Mouse (Mus musculus) midbrain, embryonic 16.5 days (tissue): Measurements from ENCODE around the gene Sh2b1. TPM values are rescaled to one million over a fixed set of nuclear protein-coding genes. Genes with fewer than 3 reads are reported as not detected.

Experiments used
- ATAC-seq: fragments of 200-750 bp; cut with Nextera tagmentation; 2 replicates; pipeline ENCODE4 v1.8.0; 2017; ENCODE audit warnings: moderate TSS enrichment
- H3K27ac ChIP-seq: fragments of 300-500 bp; sonication (generic); 2 replicates; pipeline ENCODE4 v1.5.1; 2014; ENCODE audit warnings: mild to moderate bottlenecking, low read length, mixed read lengths
- H3K27me3 ChIP-seq: fragments of 300-500 bp; sonication (generic); 2 replicates; pipeline ENCODE4 v1.6.1; 2014; ENCODE audit warnings: low read depth, low read length, mixed read lengths; ENCODE audit not compliant: control insufficient read depth, insufficient read depth
- H3K36me3 ChIP-seq: fragments of 300-500 bp; sonication (generic); 2 replicates; pipeline ENCODE4 v1.6.1; 2014; ENCODE audit warnings: mild to moderate bottlenecking, low read length, moderate library complexity, mixed read lengths; ENCODE audit not compliant: control insufficient read depth, insufficient read depth
- H3K4me1 ChIP-seq: fragments of 300-500 bp; sonication (generic); 2 replicates; pipeline ENCODE4 v1.6.1; 2014; ENCODE audit warnings: mild to moderate bottlenecking, low read length, mixed read lengths; ENCODE audit not compliant: control insufficient read depth, insufficient read depth
- H3K4me2 ChIP-seq: fragments of 300-500 bp; sonication (generic); 2 replicates; pipeline ENCODE4 v1.6.1; 2014; ENCODE audit warnings: mild to moderate bottlenecking, low read length, mixed read lengths
- H3K4me3 ChIP-seq: fragments of 300-500 bp; sonication (generic); 2 replicates; pipeline ENCODE4 v1.5.1; 2014; ENCODE audit warnings: low read depth, mild to moderate bottlenecking, low read length, moderate library complexity, mixed read lengths
- H3K9ac ChIP-seq: fragments of 300-500 bp; sonication (generic); 2 replicates; pipeline ENCODE4 v1.6.1; 2014; ENCODE audit warnings: low read depth, low read length, mixed read lengths
- H3K9me3 ChIP-seq: fragments of 300-500 bp; sonication (generic); replicated peaks from 2 replicates; pipeline ENCODE4 v1.6.1; 2014; ENCODE audit warnings: mild to moderate bottlenecking, low read length, mixed read lengths; ENCODE audit not compliant: control insufficient read depth, poor library complexity, severe bottlenecking
- WGBS: fragments of 180-500 bp; shearing (Covaris S2); extraction: QIAGEN DNeasy Blood & Tissue Kit; methylation state at CpG from one replicate; pipeline ENCODE4 v1.1.7; 2014; 5-methylcytosine and 5-hydroxymethylcytosine counted together
- polyA plus RNA-seq: library from polyadenylated mRNA; unstranded; fragments of >200 nt; fragmentation: Nextera tagmentation; extraction: Ambion mirVana; gene quantifications from 2 replicates; pipeline ENCODE4 v1.2.1, GENCODE M21; 2015

Gene Sh2b1
- 76.8 and 79.6 TPM in 2 replicates for polyA plus RNA-seq

- peaks cover 18% of the 10 kb centered on the region for H3K4me1 ChIP-seq
- H3K9ac ChIP-seq: peak within 1 kb of the TSS; percentile 95
- peaks cover 17% of the 10 kb centered on the region for H3K36me3 ChIP-seq
- H3K4me2 ChIP-seq: peak within 1 kb of the TSS; percentile 90
- peak within 1 kb of the TSS; percentile 88 for H3K4me3 ChIP-seq
- no peaks in the 10 kb centered on the region for H3K9me3 ChIP-seq
- H3K27ac ChIP-seq: peak within 1 kb of the TSS; percentile 96
- no peaks in the 10 kb centered on the region for H3K27me3 ChIP-seq
- peak; percentile 94 for ATAC-seq
- WGBS: under 1% methylated on average over 51 of the region's 53 CpGs
Observed at GRCm38 (mm10) chr7:126474993-126475581, at the start of gene Sh2b1. Gene Sh2b1, minus strand, starts transcription at chr7:126475424.

GRCm38 (mm10) chr7:126523316-126523715 lies 48.1 kb upstream of the Sh2b1 start:
- Histone ChIP-seq H3K9me3 (no peaks in the 10 kb centered on the region), H3K27ac (no peak overlapping the region), H3K4me1 (peaks cover 4% of the 10 kb centered on the region), H3K4me2 (no peak overlapping the region), H3K27me3 (no peaks in the 10 kb centered on the region; the same call in 1 of the 2 replicates), H3K36me3 (no peaks in the 10 kb centered on the region), H3K4me3 (no peak overlapping the region), H3K9ac (no peak overlapping the region)
- 90% methylated on average over 3 of the region's 3 CpGs for WGBS
- no peak for ATAC-seq

DNA sequence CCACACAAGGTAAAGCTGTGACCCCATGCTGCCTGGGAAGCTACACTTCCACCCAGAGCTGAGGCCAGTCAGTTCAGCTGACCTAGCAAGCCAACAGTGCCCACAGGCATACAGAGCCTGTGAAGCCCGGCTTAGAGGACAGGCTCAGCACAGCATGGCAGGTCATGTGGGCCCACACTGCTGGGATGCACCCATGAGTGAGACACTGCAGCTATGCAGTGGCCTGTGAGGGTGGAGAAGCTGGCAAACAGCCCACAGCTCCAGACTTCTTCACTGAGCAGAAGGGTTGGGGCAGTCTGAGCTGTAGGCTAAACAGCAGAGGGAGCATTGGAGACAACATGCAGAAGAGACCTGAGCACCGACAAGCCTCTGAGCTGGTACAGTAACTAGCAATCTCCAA lies 44.3 kb upstream of the Sh2b1 start:
- Histone ChIP-seq H3K36me3 (no peaks in the 10 kb centered on the region), H3K9me3 (no peaks in the 10 kb centered on the region), H3K4me1 (no peaks in the 10 kb centered on the region), H3K27me3 (no peaks in the 10 kb centered on the region; the same call in 1 of the 2 replicates), H3K9ac (no peak overlapping the region), H3K4me2 (no peak overlapping the region), H3K4me3 (no peak overlapping the region), H3K27ac (no peak overlapping the region)
- no peak for ATAC-seq
- WGBS: 79% methylated on average over 2 of the region's 2 CpGs

- H3K27ac ChIP-seq: no peak overlapping the region
- H3K4me1 ChIP-seq: no peaks in the 10 kb centered on the region
- H3K9ac ChIP-seq: no peak overlapping the region
- H3K4me3 ChIP-seq: no peak overlapping the region
- H3K9me3 ChIP-seq: no peaks in the 10 kb centered on the region
- H3K36me3 ChIP-seq: no peaks in the 10 kb centered on the region
- no peaks in the 10 kb centered on the region; the same call in 1 of the 2 replicates for H3K27me3 ChIP-seq
- 81% methylated on average over 5 of the region's 5 CpGs for WGBS
- no peak for ATAC-seq
- no peak overlapping the region for H3K4me2 ChIP-seq
Observed at GRCm38 (mm10) chr7:126518261-126518941, 43.2 kb upstream of the Sh2b1 start.

DNA sequence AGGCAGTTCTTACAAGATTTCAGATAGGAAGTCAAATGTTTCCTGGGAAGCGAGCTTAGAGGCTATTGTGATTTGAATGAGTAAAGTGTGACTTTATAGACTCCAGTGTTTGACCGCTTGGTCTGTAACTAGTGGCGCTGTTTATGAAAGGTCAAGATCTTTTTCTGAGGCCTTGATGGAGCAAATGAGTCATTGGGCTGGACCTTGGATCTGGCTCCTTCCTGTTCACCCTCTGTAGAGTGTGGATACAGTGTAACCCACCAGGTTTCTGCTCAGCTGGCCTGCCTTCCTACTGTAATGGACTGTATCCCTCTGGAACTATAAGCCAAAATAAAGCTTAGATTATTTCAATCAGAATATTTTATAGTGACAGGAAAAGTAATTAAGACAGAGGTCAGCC lies 36.1 kb upstream of the Sh2b1 start:
- no peak overlapping the region for H3K4me2 ChIP-seq
- no peak overlapping the region for H3K27ac ChIP-seq
- H3K4me3 ChIP-seq: no peak overlapping the region
- H3K4me1 ChIP-seq: no peaks in the 10 kb centered on the region
- ATAC-seq: no peak
- no peak overlapping the region for H3K9ac ChIP-seq
- H3K27me3 ChIP-seq: no peaks in the 10 kb centered on the region
- H3K9me3 ChIP-seq: no peaks in the 10 kb centered on the region
- 87% methylated on average over 3 of the region's 3 CpGs for WGBS
- H3K36me3 ChIP-seq: no peaks in the 10 kb centered on the region

GRCm38 (mm10) chr7:126507126-126507778 lies 32.0 kb upstream of the Sh2b1 start:
- no peak for ATAC-seq
- Histone ChIP-seq H3K27me3 (no peaks in the 10 kb centered on the region), H3K4me3 (no peak overlapping the region), H3K9ac (no peak overlapping the region), H3K27ac (no peak overlapping the region), H3K9me3 (no peaks in the 10 kb centered on the region), H3K36me3 (no peaks in the 10 kb centered on the region), H3K4me2 (no peak overlapping the region), H3K4me1 (peaks cover 6% of the 10 kb centered on the region; the same call in 1 of the 2 replicates)
- 89% methylated on average over 8 of the region's 8 CpGs for WGBS

GRCm38 (mm10) chr7:126504913-126505312 lies 29.7 kb upstream of the Sh2b1 start:
- no peaks in the 10 kb centered on the region for H3K27me3 ChIP-seq
- peaks cover 16% of the 10 kb centered on the region for H3K4me1 ChIP-seq
- no peak for ATAC-seq
- H3K9me3 ChIP-seq: no peaks in the 10 kb centered on the region
- H3K4me2 ChIP-seq: no peak overlapping the region
- H3K36me3 ChIP-seq: peaks cover 8% of the 10 kb centered on the region
- no peak overlapping the region for H3K9ac ChIP-seq
- H3K27ac ChIP-seq: no peak overlapping the region
- H3K4me3 ChIP-seq: no peak overlapping the region
- 88% methylated on average over 2 of the region's 2 CpGs for WGBS

- 1% methylated on average over 62 of the region's 72 CpGs for WGBS
- ATAC-seq: peak; percentile 84
- peak within 1 kb of the TSS; percentile 100 for H3K4me3 ChIP-seq
Observed at GRCm38 (mm10) chr7:126503273-126503878, 28.2 kb upstream of the Sh2b1 start, which contains the start of gene Atxn2l. Gene Atxn2l, minus strand, starts transcription at chr7:126503437.

More at GRCm38 (mm10) chr7:126503273-126503878, 28.2 kb upstream of the Sh2b1 start, which contains the start of gene Atxn2l:
- Histone ChIP-seq H3K4me1 (peaks cover 16% of the 10 kb centered on the region), H3K4me2 (peak within 1 kb of the TSS; percentile 66), H3K9ac (peak within 1 kb of the TSS; percentile 100), H3K27me3 (no peaks in the 10 kb centered on the region), H3K9me3 (no peaks in the 10 kb centered on the region), H3K36me3 (peaks cover 20% of the 10 kb centered on the region), H3K27ac (peak within 1 kb of the TSS; percentile 100)
